In the genomic region with DNA sequence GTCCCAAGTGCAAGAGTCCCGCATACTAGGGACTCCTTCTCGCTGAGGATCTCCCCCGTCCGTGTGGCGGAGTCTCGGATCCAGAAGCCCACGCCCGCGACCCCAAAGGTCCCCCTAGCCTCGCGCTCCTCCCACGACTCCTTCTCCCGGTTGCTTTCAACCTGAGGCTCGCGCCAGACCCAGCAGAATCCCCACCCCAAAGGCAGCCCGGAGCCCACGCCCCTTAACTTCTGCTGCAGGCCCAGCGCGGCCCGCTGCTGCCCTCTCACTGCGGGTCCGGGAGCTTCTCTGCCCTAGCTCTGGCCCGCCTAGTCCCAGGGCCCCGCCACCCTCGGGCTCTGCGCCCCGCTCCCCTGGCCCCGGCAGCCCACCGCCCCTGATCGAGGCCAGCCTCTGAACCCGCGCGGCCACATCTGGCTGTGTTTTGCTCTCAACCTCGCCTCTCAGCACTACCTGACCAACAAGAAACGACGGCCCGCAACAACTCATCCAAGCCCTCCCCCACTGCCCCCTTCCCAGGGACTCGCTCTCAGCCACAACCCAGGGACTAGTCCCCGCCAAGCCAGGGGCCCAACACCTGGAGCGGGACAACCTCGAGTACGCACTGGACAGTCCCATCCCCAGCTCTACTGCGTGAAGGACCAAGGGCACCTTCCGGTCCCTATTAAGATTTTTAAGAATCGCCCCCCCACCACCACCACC, we compare ENCODE assay signal across 9 mouse cellular contexts. TPM values are rescaled to one million over a fixed set of nuclear protein-coding genes. Genes with fewer than 3 reads are reported as not detected.
A peak's percentile ranks its signal among the peaks of the same experiment; 100 is the strongest.
DNase-seq lines count a peak whose midpoint lies in the region; ATAC-seq and TF ChIP-seq lines count a peak whose summit lies in the region.
"Had no signal": no experiment of that assay in that cellular context is flagged by ENCODE, and none has a peak within 500 bp of the region (broad histone marks: within the 10 kb centered on the region; RNA-seq: fewer than 3 reads in every experiment).

No protein-coding gene starts in this region.

- peak overlapping the region; percentile 88 for H3K4me3 ChIP-seq in heart, embryonic 11.5 days (ENCODE audit: low read depth, low read length)
- peak overlapping the region; percentile 95 for H3K4me3 ChIP-seq in kidney, embryonic 15.5 days (replicated peaks)
- peak overlapping the region; percentile 59 to 62 for H3K4me3 ChIP-seq in liver, embryonic 14.5 days (ENCODE audit: insufficient read depth in 1 of 2, low read depth in 2 of 2, low read length in 2 of 2)
- peak overlapping the region; percentile 90 for H3K4me3 ChIP-seq in stomach, embryonic 15.5 days (replicated peaks)

- H3K4me1 ChIP-seq in heart, embryonic 11.5 days (ENCODE audit: control insufficient read depth, insufficient read depth, low read length) = peaks cover 23% of the 10 kb centered on the region
- H3K4me1 ChIP-seq in kidney, embryonic 15.5 days = peaks cover 35% of the 10 kb centered on the region
- no peaks in the 10 kb centered on the region; a peak in 1 of 4 replicates for H3K4me1 ChIP-seq in liver, embryonic 14.5 days (replicated peaks; ENCODE audit: control insufficient read depth in 2 of 2, insufficient read depth in 2 of 2, low read length in 1 of 2)
- H3K4me1 ChIP-seq in stomach, embryonic 15.5 days = 0 out of 2 replicates have a peak, but pooled peaks cover 4% of the 10 kb centered on the region

- peak overlapping the region; percentile 93 for H3K4me2 ChIP-seq in heart, embryonic 11.5 days
- peak overlapping the region; percentile 80 for H3K4me2 ChIP-seq in kidney, embryonic 15.5 days
- peak overlapping the region; percentile 69 for H3K4me2 ChIP-seq in liver, embryonic 14.5 days (ENCODE audit: low read depth)
- H3K4me2 ChIP-seq in stomach, embryonic 15.5 days = peak overlapping the region; percentile 76

- DNase-seq in left cerebral cortex, adult 18-20 months (ENCODE audit: low spot score in 2 of 2) = peak; percentile 57 to 65
- DNase-seq in left cerebral cortex, adult 11 months (ENCODE audit: low spot score) = no peak
- peak in 1 of 3 experiments; percentile 20 for DNase-seq in liver, embryonic 14.5 days (ENCODE audit: low read depth in 3 of 3, low spot score in 3 of 3)
- DNase-seq in naive thymus-derived CD4-positive, alpha-beta T cell, adult 2 months (ENCODE audit: low read depth) = peak; percentile 28

- H3K9me3 ChIP-seq in heart, embryonic 11.5 days (replicated peaks; ENCODE audit: control insufficient read depth, low read length) = no peaks in the 10 kb centered on the region
- H3K9me3 ChIP-seq in kidney, embryonic 15.5 days (replicated peaks) = no peaks in the 10 kb centered on the region
- no peaks in the 10 kb centered on the region for H3K9me3 ChIP-seq in liver, embryonic 14.5 days (ENCODE audit: control insufficient read depth, low read length)
- H3K9me3 ChIP-seq in stomach, embryonic 15.5 days = no peaks in the 10 kb centered on the region

- under 1% methylated on average over 43 of the region's 45 CpGs for WGBS in heart, embryonic 11.5 days (ENCODE audit: insufficient replicate concordance)
- under 1% methylated on average over 45 of the region's 45 CpGs for WGBS in kidney, embryonic 15.5 days
- WGBS in liver, embryonic 14.5 days (ENCODE audit: insufficient replicate concordance) = under 1% methylated on average over 45 of the region's 45 CpGs
- WGBS in stomach, embryonic 15.5 days = under 1% methylated on average over 45 of the region's 45 CpGs

- peak; percentile 65 for TF ChIP-seq CTCF in liver, embryonic 14.5 days (IDR thresholded peaks at IDR 0.05; ENCODE audit: low read depth)

- peak; percentile 57; the same call in 1 of the 2 replicates for ATAC-seq in erythroblast, adult 5-6 weeks (replicated peaks; ENCODE audit: low FRiP score, poor library complexity, severe bottlenecking)
- ATAC-seq in heart, embryonic 11.5 days (replicated peaks; ENCODE audit: insufficient number of reproducible peaks, low FRiP score, low TSS enrichment) = peak; percentile 69
- ATAC-seq in kidney, embryonic 15.5 days (replicated peaks; ENCODE audit: low FRiP score) = peak; percentile 66
- peak; percentile 24; the same call in 1 of the 2 replicates for ATAC-seq in liver, embryonic 14.5 days (ENCODE audit: insufficient read depth)
- peak; percentile 70 for ATAC-seq in stomach, embryonic 15.5 days (ENCODE audit: insufficient read depth, low FRiP score, low read depth)

- peak overlapping the region; percentile 98 for H3K27ac ChIP-seq in heart, embryonic 11.5 days (ENCODE audit: low read depth, low read length)
- peak overlapping the region; percentile 100 for H3K27ac ChIP-seq in kidney, embryonic 15.5 days
- H3K27ac ChIP-seq in liver, embryonic 14.5 days = no peak overlapping the region
- H3K27ac ChIP-seq in stomach, embryonic 15.5 days = peak overlapping the region; percentile 100

- no peak for TF ChIP-seq EP300 in liver, embryonic 14.5 days (IDR thresholded peaks at IDR 0.05; ENCODE audit: low read depth)

- no peaks in the 10 kb centered on the region for H3K27me3 ChIP-seq in heart, embryonic 11.5 days (ENCODE audit: control insufficient read depth, insufficient read depth, low read length)
- H3K27me3 ChIP-seq in kidney, embryonic 15.5 days = no peaks in the 10 kb centered on the region
- H3K27me3 ChIP-seq in liver, embryonic 14.5 days (ENCODE audit: control insufficient read depth, insufficient read depth, low read length) = peaks cover 54% of the 10 kb centered on the region
- H3K27me3 ChIP-seq in stomach, embryonic 15.5 days (replicated peaks) = no peaks in the 10 kb centered on the region

- peak overlapping the region; percentile 91 for H3K9ac ChIP-seq in heart, embryonic 11.5 days (ENCODE audit: low read depth, low read length)
- peak overlapping the region; percentile 94 for H3K9ac ChIP-seq in kidney, embryonic 15.5 days
- peak overlapping the region; percentile 27 for H3K9ac ChIP-seq in liver, embryonic 14.5 days (replicated peaks)
- peak overlapping the region; percentile 90 for H3K9ac ChIP-seq in stomach, embryonic 15.5 days

- H3K36me3 ChIP-seq in heart, embryonic 11.5 days (ENCODE audit: control insufficient read depth, insufficient read depth, low read length) = no peaks in the 10 kb centered on the region
- no peaks in the 10 kb centered on the region for H3K36me3 ChIP-seq in kidney, embryonic 15.5 days
- no peaks in the 10 kb centered on the region for H3K36me3 ChIP-seq in liver, embryonic 14.5 days (replicated peaks; ENCODE audit: control insufficient read depth, insufficient read depth, low read depth)
- no peaks in the 10 kb centered on the region for H3K36me3 ChIP-seq in stomach, embryonic 15.5 days
- H3K36me3 ChIP-seq: G1E had no signal

RNA-seq across cellular contexts. Expression of gene Adgrl2, which starts 2.6 kb away (rescaled TPM):
- total RNA-seq in left cerebral cortex, adult 18-20 months (2021) = 100 to 1,000 TPM; 103 to 109 TPM
- total RNA-seq in erythroblast, adult 5-6 weeks (2015; ENCODE audit: low replicate concordance) = 0.58 and 1.3 TPM in 2 replicates
- total RNA-seq in erythroblast, adult 5-6 weeks (2017; ENCODE audit: low replicate concordance) = 0.84 and 2.0 TPM in 2 replicates
- 37.3 and 38.7 TPM in 2 replicates for polyA plus RNA-seq in heart, embryonic 11.5 days (2014; fragmentation: Nextera tagmentation; extraction: Ambion mirVana)
- 62.1 and 64.6 TPM in 2 replicates for polyA plus RNA-seq in kidney, embryonic 15.5 days (2015; fragmentation: Nextera tagmentation; extraction: Ambion mirVana)
- polyA plus RNA-seq in liver, embryonic 14.5 days (2012; rRNA removed) = 3.7 and 3.8 TPM in 2 replicates
- polyA plus RNA-seq in liver, embryonic 14.5 days (2014; fragmentation: Nextera tagmentation; extraction: Ambion mirVana) = 3.2 and 4.3 TPM in 2 replicates
- 46.2 and 47.7 TPM in 2 replicates for polyA plus RNA-seq in stomach, embryonic 15.5 days (2015; fragmentation: Nextera tagmentation; extraction: Ambion mirVana)
- polyA plus RNA-seq: G1E had no signal

Comparison
In these comparisons a context has a peak if more than half of its experiments do, and no peak if none do; other contexts are left out.
1. H3K9ac ChIP-seq: peak in every context shown above with its lines; median percentile 94 in kidney, embryonic 15.5 days; 91 in heart, embryonic 11.5 days; 90 in stomach, embryonic 15.5 days; 27 in liver, embryonic 14.5 days.